Mouse (Mus musculus): Measurements from ENCODE around the gene Rasa4.
"Not testable (repeated sequence)": the region's sequence is repeated elsewhere in the genome, so short reads cannot be mapped to it uniquely, and the experiment has no call there.

GRCm38 (mm10) chr5:136066404-136067148, 17.1 kb upstream of the Rasa4 start:
- not testable (repeated sequence) for TF ChIP-seq CTCF (conservative IDR thresholded peaks at IDR 0.05; ENCODE audit: insufficient read depth, insufficient read length, low read depth, low read length); POLR2A (IDR thresholded peaks at IDR 0.05; ENCODE audit: low read depth, low read length)
